Mouse (Mus musculus) layer of hippocampus, adult 11-12 months (tissue): ENCODE results near the gene Pld1.

Experiments used
- DNase-seq: peaks from one replicate; pipeline ENCODE4 v3.0.0; 2022; ENCODE audit warnings: low spot score

The Pld1 gene

DNA sequence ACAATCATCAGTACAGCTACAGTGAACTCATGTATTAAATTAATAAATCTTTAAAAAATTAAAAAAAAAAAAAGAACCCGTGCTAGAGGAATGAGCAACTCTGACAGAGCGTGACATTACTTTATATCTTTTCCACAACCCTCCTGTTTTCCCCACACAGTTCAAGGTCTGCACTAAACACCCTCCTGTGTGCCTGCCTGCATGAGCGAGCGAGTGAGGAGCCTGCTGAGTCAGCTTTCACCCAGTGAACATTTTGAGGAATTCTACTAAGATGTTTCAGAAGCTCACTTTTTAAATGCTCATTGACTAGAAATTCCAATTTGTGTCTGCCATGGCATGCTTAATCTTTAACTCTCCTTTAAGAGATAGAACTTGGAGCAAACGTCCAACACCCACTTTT, 109.1 kb downstream of the Pld1 start:
- DNase-seq = no peak

DNA sequence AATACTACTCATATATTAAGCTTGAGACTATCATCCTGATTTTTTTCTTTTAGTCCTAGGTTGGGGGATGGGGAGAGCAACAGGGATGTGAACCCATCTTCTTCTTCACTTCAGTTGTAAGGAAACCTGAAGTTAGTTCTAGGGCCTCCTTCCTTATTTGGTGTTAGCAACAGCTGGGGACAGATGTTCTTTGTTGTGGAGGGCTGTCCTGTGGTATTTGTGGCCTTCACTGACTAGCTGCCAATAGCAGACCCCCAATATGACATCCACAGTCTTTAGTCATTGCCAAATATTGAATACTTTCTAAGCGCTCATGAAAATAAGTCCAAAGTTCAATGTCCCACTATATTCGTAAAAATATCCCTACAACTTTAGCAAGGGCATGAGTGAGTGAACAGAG, 111.0 kb downstream of the Pld1 start:
- DNase-seq = no peak

- DNase-seq = no peak
Measured at GRCm38 (mm10) chr3:28053076-28053475, 114.6 kb downstream of the Pld1 start.

- DNase-seq = no peak
Measured at GRCm38 (mm10) chr3:28060713-28061112, 122.2 kb downstream of the Pld1 start.

- DNase-seq = no peak
Measured at GRCm38 (mm10) chr3:28061155-28061554, 122.7 kb downstream of the Pld1 start.

DNA sequence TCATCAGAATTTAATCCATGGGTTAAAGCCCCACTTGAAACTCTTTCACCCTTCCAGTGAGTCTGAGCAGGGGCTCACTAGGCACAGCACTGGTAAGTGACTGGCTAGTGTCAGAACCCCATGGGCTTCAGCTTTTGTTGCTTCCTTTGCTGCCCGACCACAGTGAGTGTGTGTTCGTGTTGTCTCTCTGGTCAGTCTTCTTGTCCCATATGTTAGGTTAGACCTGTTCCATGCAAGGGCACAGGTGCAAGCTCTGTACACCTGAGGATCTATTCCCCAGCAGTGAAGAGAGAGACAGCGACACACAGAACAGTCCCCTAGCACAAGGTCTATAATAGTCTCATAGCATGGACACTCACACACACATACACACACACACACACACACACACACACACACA, 140.7 kb downstream of the Pld1 start:
- no peak for DNase-seq

DNA sequence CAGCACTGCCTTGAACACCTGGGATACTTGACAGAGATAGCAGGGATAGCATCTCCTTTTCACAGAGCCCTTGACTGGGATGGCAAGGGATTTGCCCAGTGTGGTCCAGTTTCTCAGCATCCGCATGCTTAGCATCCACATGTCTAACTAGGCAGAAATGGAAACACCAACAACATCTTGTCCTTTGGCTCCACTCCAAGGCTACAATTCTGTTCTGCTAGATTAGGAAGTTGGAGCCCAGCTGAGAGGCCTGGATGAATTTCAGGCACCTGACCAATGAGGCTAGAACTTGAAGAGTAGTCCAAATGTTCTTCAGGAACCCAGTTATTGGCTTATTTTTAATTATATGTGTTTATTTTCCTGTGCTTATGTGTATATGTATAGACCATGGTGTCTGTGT, 141.6 kb downstream of the Pld1 start:
- DNase-seq = peak; percentile 8

GRCm38 (mm10) chr3:28081012-28081411, 142.5 kb downstream of the Pld1 start:
- DNase-seq = peak; percentile 16

GRCm38 (mm10) chr3:28083218-28083617, 144.7 kb downstream of the Pld1 start:
- DNase-seq = no peak

GRCm38 (mm10) chr3:28084281-28084680, 145.8 kb downstream of the Pld1 start:
- no peak for DNase-seq

GRCm38 (mm10) chr3:28091296-28091695, 152.8 kb downstream of the Pld1 start:
- no peak for DNase-seq

- no peak for DNase-seq
Measured at GRCm38 (mm10) chr3:28091741-28092140, 153.2 kb downstream of the Pld1 start.

DNA sequence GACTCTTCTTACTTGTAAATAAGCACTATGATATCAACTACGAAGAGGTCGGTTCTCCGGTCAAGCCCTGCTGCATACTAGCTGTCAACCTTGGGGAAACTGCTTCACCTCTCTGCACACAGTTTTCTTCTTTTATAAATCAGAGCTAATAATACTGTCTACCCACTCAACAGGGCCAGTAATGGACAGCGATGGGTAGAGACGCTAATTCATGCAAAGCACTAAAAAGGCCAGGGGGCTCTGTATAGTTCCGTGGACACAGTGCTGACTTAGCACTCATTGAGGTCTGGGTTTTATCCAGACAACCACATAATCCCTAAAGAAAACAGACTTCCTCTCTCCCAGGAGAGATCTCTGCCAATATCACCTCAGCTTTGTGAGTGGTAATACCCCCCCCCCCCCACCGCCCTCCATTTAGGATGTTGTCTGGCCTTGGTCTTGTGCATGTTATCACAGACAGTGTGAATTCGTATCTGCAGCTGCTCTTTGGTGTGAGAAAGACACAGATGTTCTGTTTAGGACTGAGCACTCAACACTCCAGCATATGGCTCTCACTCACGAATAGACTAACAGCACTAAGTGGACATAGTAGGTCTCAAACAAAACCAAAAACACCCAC, 155.3 kb downstream of the Pld1 start:
- DNase-seq = no peak

DNA sequence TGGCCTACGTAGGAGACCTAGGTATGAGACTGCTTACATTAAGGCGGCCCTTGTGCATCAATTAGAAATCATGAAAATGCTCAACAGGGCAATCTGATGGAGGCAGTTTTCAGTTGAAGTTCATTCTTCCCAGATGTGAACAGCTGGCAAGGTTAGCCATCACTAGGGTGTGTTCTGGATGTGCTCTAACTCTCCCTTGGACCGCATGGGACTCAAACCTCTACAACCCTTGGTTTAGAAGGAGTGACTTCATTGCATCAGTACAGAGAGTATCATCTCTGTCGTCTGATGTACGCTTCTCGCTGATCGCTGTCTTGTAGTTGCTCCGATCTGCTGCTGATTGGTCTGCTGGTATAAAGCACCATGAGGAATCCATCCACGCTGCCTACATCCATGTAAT, 157.0 kb downstream of the Pld1 start:
- no peak for DNase-seq

- DNase-seq = no peak
Measured at GRCm38 (mm10) chr3:28099175-28099574, 160.7 kb downstream of the Pld1 start.

GRCm38 (mm10) chr3:28104992-28105391, 166.5 kb downstream of the Pld1 start:
- no peak for DNase-seq

DNA sequence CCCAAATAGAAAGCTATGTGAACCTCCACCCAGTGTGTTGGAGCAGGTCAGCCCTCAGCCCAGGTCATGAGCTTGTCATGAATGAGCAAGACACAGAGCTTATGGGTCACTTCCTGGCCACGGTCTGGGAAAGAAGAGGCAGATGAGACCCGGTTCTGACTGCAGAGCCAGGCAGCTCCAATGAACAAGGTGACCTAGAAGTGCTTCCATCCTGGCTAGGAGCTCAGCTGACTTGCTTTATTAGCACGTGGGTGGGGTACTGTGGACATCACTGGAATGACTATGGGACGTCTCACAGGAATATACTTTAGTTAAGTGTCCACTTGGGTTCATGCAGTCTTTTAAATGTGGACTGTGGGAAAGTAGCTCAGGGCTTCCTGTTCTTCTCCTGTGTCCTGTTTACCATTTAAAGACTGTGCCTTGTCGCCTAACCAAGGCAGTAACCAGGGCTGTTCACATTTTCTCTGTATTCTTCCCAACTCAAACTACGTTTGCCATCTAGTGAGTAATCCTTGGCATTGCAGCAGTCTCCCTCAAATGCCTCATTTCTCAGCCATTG, 169.0 kb downstream of the Pld1 start:
- DNase-seq = peak; percentile 70

DNA sequence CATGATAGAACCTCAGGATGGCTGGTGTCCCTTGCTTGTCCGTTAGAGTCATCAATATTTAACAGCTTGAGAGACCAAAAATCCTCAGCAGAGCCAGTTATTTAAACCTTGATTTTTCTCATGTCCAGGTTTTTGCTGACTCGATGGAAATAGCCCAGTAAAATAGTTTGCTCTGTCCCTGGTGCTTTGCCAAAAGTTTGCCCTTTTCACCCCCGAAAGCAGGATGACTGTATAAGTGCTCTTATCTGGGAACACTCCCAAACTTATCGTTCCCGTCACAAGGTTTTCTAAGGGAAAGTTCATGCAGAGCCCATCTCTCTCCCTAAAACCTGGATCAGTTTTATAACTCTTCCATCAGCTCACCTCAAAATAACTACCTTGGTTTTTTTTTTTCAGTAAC, 173.0 kb downstream of the Pld1 start:
- DNase-seq = no peak

GRCm38 (mm10) chr3:28113881-28114280, 175.4 kb downstream of the Pld1 start:
- DNase-seq = no peak

DNA sequence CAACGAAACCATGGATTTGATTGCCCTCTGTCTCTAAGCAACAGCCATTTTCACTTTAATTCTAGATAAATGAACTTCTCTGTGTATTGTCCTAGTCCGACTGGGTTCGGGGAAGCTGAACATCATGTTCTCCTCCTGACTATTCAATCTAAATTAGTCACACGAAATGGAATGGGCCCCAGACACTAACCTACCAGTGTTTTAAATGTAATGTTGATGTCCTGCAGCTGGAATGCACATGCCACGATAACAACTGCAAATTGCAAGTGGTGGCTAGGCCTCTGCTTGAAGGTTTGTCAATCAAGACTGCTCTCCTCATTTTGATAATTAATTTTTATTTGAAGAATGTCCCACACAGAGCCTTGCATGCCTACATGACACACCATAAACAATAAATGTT, 203.2 kb downstream of the Pld1 start:
- no peak for DNase-seq

- no peak for DNase-seq
Measured at GRCm38 (mm10) chr3:28142121-28142520, 203.6 kb downstream of the Pld1 start.

GRCm38 (mm10) chr3:28144676-28145075, 206.2 kb downstream of the Pld1 start:
- DNase-seq = no peak

- DNase-seq = no peak
Measured at GRCm38 (mm10) chr3:28145461-28145860, 207.0 kb downstream of the Pld1 start.

DNA sequence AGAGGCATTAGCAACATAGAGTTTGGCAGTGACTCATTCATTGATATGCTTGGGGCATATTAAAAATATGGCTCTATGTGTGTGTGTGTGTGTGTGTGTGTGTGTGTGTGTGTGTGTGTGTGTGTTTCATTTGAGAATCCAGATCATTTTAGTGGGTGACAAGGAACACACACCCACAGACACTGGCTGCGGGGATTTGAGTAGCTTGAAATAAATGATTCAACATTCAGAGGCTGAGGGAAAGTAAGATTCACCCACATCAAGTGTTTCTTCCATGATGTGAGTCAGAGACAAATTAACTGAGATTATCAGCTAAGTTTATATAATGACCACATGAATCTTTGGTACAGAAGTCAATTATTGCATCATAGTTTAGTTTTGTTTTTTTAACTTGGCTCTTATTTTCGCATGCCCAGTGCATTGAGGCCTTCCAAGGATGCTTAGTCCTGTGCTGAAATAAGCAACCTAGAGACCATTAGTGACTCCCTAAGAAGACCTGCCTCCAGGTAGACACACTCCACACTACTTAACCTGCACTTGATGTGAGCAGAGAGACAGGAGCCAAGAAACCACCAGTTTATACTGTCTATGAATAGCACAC, 211.3 kb downstream of the Pld1 start:
- DNase-seq = no peak
